Mouse (Mus musculus): ENCODE results near the gene C530008M17Rik. TPM values are rescaled to one million over a fixed set of nuclear protein-coding genes. Genes with fewer than 3 reads are reported as not detected.

Gene C530008M17Rik
- polyA plus RNA-seq, 1 experiment from 2014 or later = 3.8 TPM

GRCm38 (mm10) chr5:76922833-76923232 lies 266.5 kb downstream of the C530008M17Rik start:
- Histone ChIP-seq H3K27ac (ENCODE audit: low read length) (no peak overlapping the region), H3K4me3 (ENCODE audit: low read depth, low read length) (no peak overlapping the region), H3K27me3 (replicated peaks; ENCODE audit: insufficient read depth, low read length) (no peaks in the 10 kb centered on the region), H3K4me1 (ENCODE audit: insufficient read depth, low read depth, low read length) (no peaks in the 10 kb centered on the region), H3K9me3 (ENCODE audit: low read length) (no peaks in the 10 kb centered on the region), H3K4me2 (replicated peaks; ENCODE audit: low read depth, low read length) (no peak overlapping the region), H3K36me3 (ENCODE audit: insufficient read depth, low read length) (peaks cover 16% of the 10 kb centered on the region; the same call in 1 of the 2 replicates), H3K9ac (replicated peaks; ENCODE audit: low read depth) (no peak overlapping the region)
- TF ChIP-seq CTCF (IDR thresholded peaks at IDR 0.05) = no peak
- ATAC-seq (no peak), DNase-seq (ENCODE audit: low spot score) (no peak)
- WGBS = 89% methylated on average over 4 of the region's 4 CpGs

Other genes starting within 250 kb of the C530008M17Rik start
- not detected in 2 replicates for gene Gm7271, start 172.5 kb upstream of the C530008M17Rik start, polyA plus RNA-seq (2015; fragmentation: Nextera tagmentation; extraction: Ambion mirVana)
- 13.9 and 14.0 TPM in 2 replicates for gene Exoc1, start 127.2 kb upstream of the C530008M17Rik start, polyA plus RNA-seq (2015; fragmentation: Nextera tagmentation; extraction: Ambion mirVana)
- 3.8 and 4.1 TPM in 2 replicates for gene Cep135, start 67.8 kb upstream of the C530008M17Rik start, polyA plus RNA-seq (2015; fragmentation: Nextera tagmentation; extraction: Ambion mirVana)
- 7.2 and 8.0 TPM in 2 replicates for gene Aasdh, start 249.0 kb downstream of the C530008M17Rik start, polyA plus RNA-seq (2015; fragmentation: Nextera tagmentation; extraction: Ambion mirVana)

Data from lung, postnatal 0 days (tissue).